18 mouse cellular contexts compared by ENCODE assay signal in the genomic region with DNA sequence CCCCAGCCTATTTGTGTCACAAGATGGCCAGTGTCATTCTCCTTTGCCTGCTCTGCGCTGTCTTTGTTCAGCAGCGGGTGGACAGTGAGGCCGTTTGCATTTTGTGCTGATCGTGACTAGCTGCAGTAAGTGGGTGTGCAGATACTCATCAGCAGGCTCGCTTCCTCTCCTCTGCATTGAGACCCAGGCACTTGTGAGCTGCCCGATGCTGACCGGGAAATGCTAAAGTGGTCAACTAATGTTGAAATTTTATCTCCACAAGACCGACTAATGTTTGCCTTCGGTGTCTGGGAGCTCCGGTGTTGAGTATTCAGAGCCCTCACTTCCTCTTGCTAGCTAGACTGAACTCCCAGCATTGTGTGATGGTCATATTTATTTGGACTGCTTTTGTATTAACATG. TPM values are rescaled to one million over a fixed set of nuclear protein-coding genes. Genes with fewer than 3 reads are reported as not detected.
DNase-seq lines count a peak whose midpoint lies in the region; ATAC-seq and TF ChIP-seq lines count a peak whose summit lies in the region.
"Had no signal": no experiment of that assay in that cellular context is flagged by ENCODE, and none has a peak within 500 bp of the region (broad histone marks: within the 10 kb centered on the region; RNA-seq: fewer than 3 reads in every experiment).

No protein-coding gene starts in this region.

- peaks cover 8% of the 10 kb centered on the region; the same call in 1 of the 2 replicates for H3K36me3 ChIP-seq in stomach, postnatal 0 days (ENCODE audit: control insufficient read depth, insufficient read depth, low read length)

- intact Hi-C loops in left cerebral cortex, postnatal 36 days (cut with DNase I): no loop called here

- no peak for TF ChIP-seq POLR2A in lung, adult 2 months (IDR thresholded peaks at IDR 0.05; ENCODE audit: borderline replicate concordance, extremely low read depth, low read depth, low read length)

- H3K4me3 ChIP-seq in lung, adult 2 months (replicated peaks; ENCODE audit: extremely low read depth, low read depth, low read length): no peak overlapping the region
- H3K4me3 ChIP-seq in stomach, postnatal 0 days (ENCODE audit: low read depth, low read length): no peak overlapping the region
- H3K4me3 ChIP-seq: erythroblast, embryonic 14.5 days; heart, embryonic 15.5 days; neural tube, embryonic 12.5 days had no signal

- peak; percentile 25 for DNase-seq in lung, postnatal 36 days
- no peak for DNase-seq in lung, adult 2 months
- DNase-seq in stomach, postnatal 0 days (ENCODE audit: low spot score): no peak
- DNase-seq in left cerebral cortex, postnatal 36 days (ENCODE audit: low spot score in 2 of 2): no peak
- no peak for DNase-seq in cerebellum, adult 8-10 months
- DNase-seq: cerebellum, adult 11-12 months; gastrocnemius, postnatal 36 days; kidney, adult 2 months; kidney, postnatal 14 days; lung, postnatal 4 days; right cerebral cortex, postnatal 14 days had no signal

- H3K9ac ChIP-seq in stomach, postnatal 0 days (ENCODE audit: low read length): no peak overlapping the region
- H3K9ac ChIP-seq: heart, embryonic 15.5 days; neural tube, embryonic 12.5 days had no signal

- H3K9me3 ChIP-seq in stomach, postnatal 0 days (ENCODE audit: control insufficient read depth, low read length): no peaks in the 10 kb centered on the region
- H3K9me3 ChIP-seq: heart, embryonic 15.5 days; neural tube, embryonic 12.5 days had no signal

- H3K27me3 ChIP-seq in stomach, postnatal 0 days (ENCODE audit: control insufficient read depth, insufficient read depth, low read length): no peaks in the 10 kb centered on the region
- H3K27me3 ChIP-seq: heart, embryonic 15.5 days; neural tube, embryonic 12.5 days had no signal

- TF ChIP-seq EP300 in stomach, postnatal 0 days (optimal IDR thresholded peaks at IDR 0.05): no peak

- no peak overlapping the region for H3K4me2 ChIP-seq in stomach, postnatal 0 days (replicated peaks; ENCODE audit: low read depth)
- H3K4me2 ChIP-seq: heart, embryonic 15.5 days; neural tube, embryonic 12.5 days had no signal

- ATAC-seq in common myeloid progenitor, adult 5-6 weeks (replicated peaks; ENCODE audit: low read depth, poor library complexity, severe bottlenecking): peak; percentile 48
- peak; percentile 77 for ATAC-seq in megakaryocyte, adult 5-6 weeks (ENCODE audit: poor library complexity, severe bottlenecking)
- peak; percentile 35; the same call in 1 of the 2 replicates for ATAC-seq in stomach, postnatal 0 days (ENCODE audit: low FRiP score, low TSS enrichment)
- ATAC-seq: forebrain, embryonic 14.5 days; midbrain, embryonic 16.5 days had no signal

- no peaks in the 10 kb centered on the region for H3K4me1 ChIP-seq in lung, adult 2 months (ENCODE audit: control insufficient read depth, insufficient read depth, low read length)
- H3K4me1 ChIP-seq in stomach, postnatal 0 days (replicated peaks; ENCODE audit: control insufficient read depth, insufficient read depth): no peaks in the 10 kb centered on the region
- H3K4me1 ChIP-seq: neural tube, embryonic 12.5 days had no signal

- TF ChIP-seq CTCF in lung, adult 2 months (IDR thresholded peaks at IDR 0.05; ENCODE audit: insufficient read depth, low read length): no peak
- TF ChIP-seq CTCF in stomach, postnatal 0 days (IDR thresholded peaks at IDR 0.05; ENCODE audit: low read depth): no peak

- no peak overlapping the region for H3K27ac ChIP-seq in stomach, postnatal 0 days (replicated peaks)
- H3K27ac ChIP-seq: heart, embryonic 15.5 days; neural tube, embryonic 12.5 days had no signal

- whole genome bisulfite sequencing in lung, adult 2 months: 54% methylated on average over 10 of the region's 10 CpGs
- 72% methylated on average over 10 of the region's 10 CpGs for WGBS in stomach, postnatal 0 days

RNA-seq across cellular contexts. Expression of a gene that starts 10.7 kb away (rescaled TPM):
- polyA plus RNA-seq in lung, adult 2 months (2012; rRNA removed): 83.3 and 89.8 TPM in 2 replicates
- total RNA-seq in common myeloid progenitor, adult 5-6 weeks (2017): 172 and 173 TPM in 2 replicates
- 113 and 117 TPM in 2 replicates for total RNA-seq in megakaryocyte, adult 5-6 weeks (2015)
- 114 and 121 TPM in 2 replicates for total RNA-seq in megakaryocyte, adult 5-6 weeks (2017)
- polyA plus RNA-seq in stomach, postnatal 0 days (2015; fragmentation: Nextera tagmentation; extraction: Ambion mirVana): 117 and 121 TPM in 2 replicates
- 10 to 100 TPM; 11.1 to 11.2 TPM for total RNA-seq in left cerebral cortex, postnatal 36 days (2021)

Comparison
In these comparisons a context has a peak if more than half of its experiments do, and no peak if none do; other contexts are left out.
1. RNA of a gene that starts 10.7 kb away (total RNA-seq): 172 to 173 TPM in common myeloid progenitor, adult 5-6 weeks and 113 to 121 TPM in megakaryocyte, adult 5-6 weeks; 11.1 to 11.2 TPM in left cerebral cortex, postnatal 36 days; every median in the first group is over 4 times any median in the second.
2. Peak in every context shown above with its lines, with median percentiles within 50 percentile points of each other: ATAC-seq.